Mouse (Mus musculus): ENCODE measurements around the gene Rai1.

The Rai1 gene

GRCm38 (mm10) chr11:60127863-60128512 is 23.2 kb downstream of the Rai1 start:
- DNase-seq (ENCODE audit: low spot score): no peak

DNA sequence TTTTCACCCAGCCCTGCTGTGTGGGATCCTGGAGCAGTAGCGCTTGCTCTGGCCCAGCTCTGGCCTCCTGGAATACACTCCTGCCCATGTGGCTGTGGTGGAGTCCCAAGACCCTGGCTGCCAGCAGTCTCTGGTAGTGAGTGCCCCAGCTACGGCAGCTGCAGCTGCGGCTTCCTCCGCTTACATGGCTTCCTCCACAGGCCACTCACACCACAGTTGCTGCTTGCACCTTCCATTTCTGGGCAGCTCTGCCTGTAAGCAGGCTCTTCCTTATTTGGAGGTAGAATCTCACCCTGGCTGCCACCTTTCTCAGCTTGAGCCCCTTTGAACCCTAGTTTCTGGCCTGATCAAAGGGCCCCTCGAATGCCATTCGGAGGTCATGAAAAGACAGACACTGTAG is 25.7 kb downstream of the Rai1 start:
- DNase-seq (ENCODE audit: low spot score): no peak

DNA sequence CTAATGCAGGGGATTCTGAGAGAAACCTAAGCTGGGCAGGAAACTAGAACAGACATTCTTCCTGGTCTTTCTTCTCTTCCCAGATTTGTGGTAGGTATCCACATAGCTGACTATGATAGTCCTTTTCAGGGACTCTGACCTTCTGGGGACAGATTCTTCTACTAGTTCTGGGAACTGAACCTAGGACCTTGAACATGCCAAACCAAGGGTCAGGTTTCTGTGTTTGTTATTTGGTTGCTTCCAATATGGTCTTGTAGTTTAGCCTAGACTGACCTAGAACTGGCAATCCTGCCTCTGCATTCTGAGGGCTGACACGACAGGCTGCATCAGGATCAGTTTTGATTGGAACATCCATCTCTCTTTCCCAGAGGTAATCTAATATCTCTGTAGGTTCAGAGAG is 27.2 kb downstream of the Rai1 start:
- no peak for DNase-seq (ENCODE audit: low spot score)

- peak; percentile 26 for DNase-seq (ENCODE audit: low spot score)
Observed at GRCm38 (mm10) chr11:60136491-60136890, 31.7 kb downstream of the Rai1 start.

DNA sequence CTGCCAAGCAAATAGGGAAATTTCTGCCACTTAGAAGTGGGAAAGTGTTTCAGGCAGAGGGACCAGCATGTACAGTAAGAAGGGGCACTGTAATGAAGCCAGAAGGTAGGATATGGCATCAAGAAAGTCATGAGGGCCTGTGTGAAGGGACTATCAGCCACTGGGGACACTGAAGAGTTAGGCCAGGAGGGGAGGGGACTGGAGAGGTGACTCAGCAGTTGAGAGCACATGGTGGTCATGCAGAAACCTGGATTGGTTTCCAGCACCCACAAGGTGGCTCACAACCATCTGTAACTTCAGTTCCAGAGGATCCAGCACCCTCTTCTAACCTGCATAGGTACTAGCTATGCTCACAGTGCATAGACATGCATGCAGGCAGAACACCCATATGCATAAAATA is 32.4 kb downstream of the Rai1 start:
- no peak for DNase-seq (ENCODE audit: low spot score)

- no peak for DNase-seq (ENCODE audit: low spot score)
Observed at GRCm38 (mm10) chr11:60139141-60139733, 34.4 kb downstream of the Rai1 start.

DNA sequence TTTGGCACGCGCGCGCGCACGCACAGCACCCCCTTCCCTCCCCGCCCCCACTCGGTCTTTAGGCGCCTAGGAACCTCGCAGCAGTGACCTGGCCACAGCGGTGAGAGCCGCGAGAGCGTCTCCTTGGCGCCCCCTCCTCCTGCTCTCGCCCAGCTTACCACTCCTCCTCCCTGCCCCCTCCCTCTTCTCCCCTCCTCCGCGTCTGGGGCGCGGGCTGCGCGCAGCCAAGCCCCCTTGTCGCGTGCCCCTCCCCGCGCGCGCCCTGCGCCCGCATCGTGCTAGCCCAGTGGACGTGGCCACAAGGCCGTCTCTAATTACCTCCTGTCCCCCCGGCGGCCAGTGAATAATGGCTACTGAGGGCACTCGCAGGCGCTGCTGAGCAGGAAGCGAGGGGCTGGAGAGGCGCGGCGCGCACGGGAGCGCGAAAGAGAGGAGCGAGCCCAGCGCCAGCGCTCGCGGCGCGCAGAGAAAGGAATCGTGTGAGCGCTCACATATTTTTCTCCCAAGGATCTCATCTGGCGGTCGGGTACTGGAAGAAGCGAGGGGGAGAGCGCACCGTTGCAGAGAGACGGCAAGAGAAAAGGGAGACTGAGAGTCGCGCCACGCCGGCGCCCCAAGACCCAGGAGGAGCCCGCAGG is 35.0 kb downstream of the Rai1 start:
- DNase-seq (ENCODE audit: low spot score): no peak

GRCm38 (mm10) chr11:60140586-60141284 is 35.9 kb downstream of the Rai1 start:
- DNase-seq (ENCODE audit: low spot score): no peak

DNA sequence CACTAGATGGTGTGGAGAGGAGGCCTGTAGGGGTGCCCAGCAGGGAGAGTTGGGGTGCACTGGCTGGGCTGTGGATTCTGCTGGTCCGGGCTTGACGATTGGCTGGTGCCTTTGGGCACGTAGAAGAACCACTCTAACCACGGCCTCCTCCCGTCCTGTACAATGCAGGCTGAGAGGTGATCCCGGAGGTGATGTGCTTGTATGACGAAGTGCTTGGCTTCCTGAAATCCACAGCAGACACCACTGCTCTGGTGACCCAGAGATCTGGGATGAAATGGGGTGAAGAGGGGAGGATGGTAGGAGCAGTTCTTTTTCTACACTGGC is 36.4 kb downstream of the Rai1 start:
- DNase-seq (ENCODE audit: low spot score): no peak

DNA sequence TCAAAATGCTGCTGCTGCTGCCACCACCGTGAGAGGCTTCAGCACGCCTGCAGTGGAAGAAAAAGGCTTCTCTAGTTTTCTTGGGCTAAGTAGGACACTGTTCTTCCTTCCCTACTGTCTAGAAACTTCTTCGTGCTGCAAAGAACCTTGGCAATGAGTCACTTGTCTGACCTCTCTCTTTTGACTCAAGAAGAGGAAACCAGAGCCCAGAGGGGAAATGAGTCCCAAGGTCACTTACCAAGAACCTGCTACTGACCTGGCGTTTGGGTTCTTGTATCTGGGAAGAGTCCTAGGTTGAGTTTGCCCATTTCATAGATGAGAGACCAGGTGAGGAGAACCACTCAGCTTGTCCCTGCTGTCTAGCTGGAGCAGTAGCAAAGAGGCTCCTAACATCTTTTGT is 38.3 kb downstream of the Rai1 start:
- DNase-seq (ENCODE audit: low spot score): no peak

- DNase-seq (ENCODE audit: low spot score): no peak
Observed at GRCm38 (mm10) chr11:60146170-60146569, 41.4 kb downstream of the Rai1 start.

DNA sequence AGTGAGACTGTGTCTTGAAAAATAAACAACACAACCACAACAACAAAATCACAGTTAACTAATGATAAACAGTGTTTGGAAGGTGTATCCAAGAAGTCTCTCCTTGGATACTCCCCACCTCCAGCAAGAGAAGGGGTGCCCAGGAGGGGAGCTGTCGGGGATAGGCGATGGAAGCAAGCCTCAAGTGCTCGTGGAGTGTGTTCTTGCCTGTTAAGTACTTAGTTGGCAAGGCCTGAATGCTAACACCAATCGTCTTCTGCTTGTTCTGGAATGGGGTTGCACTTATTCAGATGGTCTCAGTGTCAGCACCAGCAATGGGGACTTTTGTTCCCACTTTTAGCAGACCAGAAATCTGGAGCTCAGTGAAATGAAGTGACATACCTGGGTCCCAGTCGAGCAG is 43.8 kb downstream of the Rai1 start:
- no peak for DNase-seq (ENCODE audit: low spot score)

- DNase-seq (ENCODE audit: low spot score): no peak
Observed at GRCm38 (mm10) chr11:60149086-60149485, 44.3 kb downstream of the Rai1 start.

DNA sequence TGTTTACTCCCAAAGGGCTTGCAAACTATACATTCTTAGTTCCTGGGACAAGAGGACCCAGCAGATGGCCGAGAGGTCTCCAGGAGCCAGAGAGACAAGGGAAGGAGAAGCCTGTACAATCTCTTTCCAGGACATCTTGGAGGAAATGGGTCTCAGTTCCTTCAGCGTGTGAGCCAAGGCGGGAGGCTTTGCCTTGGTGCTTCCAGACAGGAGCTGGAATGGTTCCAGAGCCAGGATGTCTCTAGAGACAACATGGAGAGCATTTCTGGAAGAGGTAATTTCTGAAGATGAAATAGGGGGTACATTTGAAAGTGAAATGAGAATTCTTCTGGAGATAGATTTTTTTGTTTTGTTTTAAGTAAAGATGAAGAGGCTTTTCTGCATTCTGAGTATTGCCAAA is 45.9 kb downstream of the Rai1 start:
- no peak for DNase-seq (ENCODE audit: low spot score)

DNA sequence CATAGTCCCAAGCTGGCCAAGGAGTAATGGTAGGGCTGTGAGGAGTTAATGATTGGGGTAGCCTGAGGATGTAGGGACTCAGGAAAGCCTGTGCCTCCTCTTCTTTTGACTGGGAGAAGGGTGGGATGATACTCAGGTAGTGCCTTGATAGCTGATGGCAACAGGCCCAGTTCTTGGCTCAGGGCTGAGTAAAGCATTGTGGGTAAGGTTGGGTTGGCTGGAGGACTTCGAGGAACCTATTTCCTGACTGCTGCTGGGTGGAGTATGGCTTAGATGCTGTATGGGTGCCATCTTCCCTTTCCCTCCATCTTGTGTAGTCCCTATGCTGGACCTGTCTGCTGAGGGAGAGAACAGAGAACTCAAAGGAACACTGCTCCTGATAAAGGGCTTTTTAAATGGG is 47.5 kb downstream of the Rai1 start:
- no peak for DNase-seq (ENCODE audit: low spot score)

GRCm38 (mm10) chr11:60153936-60154335 is 49.1 kb downstream of the Rai1 start:
- DNase-seq (ENCODE audit: low spot score): no peak

- no peak for DNase-seq (ENCODE audit: low spot score)
Observed at GRCm38 (mm10) chr11:60155690-60156089, 50.9 kb downstream of the Rai1 start.

DNA sequence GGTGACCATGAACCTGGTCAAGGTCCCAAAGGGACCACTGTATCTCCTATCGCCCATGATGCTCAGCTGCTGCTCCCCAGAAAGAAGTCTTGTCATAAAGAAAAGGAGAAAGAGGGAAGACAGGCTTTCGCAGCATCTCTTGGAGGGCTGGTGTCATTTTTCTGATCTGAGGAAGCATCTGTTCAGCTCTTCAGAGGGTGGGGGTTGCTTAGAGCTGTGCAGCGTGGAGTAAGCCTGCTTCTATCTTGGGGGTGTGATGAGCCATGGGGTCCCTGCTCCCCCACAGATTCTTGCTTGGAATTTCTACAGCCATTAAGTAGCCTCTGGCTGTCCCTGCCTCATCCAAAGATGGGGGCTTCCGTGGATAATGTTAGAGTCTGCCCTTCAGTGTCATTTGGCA is 53.5 kb downstream of the Rai1 start:
- no peak for DNase-seq (ENCODE audit: low spot score)

GRCm38 (mm10) chr11:60159955-60160354 is 55.1 kb downstream of the Rai1 start:
- no peak for DNase-seq (ENCODE audit: low spot score)

GRCm38 (mm10) chr11:60160454-60161114 is 55.8 kb downstream of the Rai1 start:
- no peak for DNase-seq (ENCODE audit: low spot score)

DNA sequence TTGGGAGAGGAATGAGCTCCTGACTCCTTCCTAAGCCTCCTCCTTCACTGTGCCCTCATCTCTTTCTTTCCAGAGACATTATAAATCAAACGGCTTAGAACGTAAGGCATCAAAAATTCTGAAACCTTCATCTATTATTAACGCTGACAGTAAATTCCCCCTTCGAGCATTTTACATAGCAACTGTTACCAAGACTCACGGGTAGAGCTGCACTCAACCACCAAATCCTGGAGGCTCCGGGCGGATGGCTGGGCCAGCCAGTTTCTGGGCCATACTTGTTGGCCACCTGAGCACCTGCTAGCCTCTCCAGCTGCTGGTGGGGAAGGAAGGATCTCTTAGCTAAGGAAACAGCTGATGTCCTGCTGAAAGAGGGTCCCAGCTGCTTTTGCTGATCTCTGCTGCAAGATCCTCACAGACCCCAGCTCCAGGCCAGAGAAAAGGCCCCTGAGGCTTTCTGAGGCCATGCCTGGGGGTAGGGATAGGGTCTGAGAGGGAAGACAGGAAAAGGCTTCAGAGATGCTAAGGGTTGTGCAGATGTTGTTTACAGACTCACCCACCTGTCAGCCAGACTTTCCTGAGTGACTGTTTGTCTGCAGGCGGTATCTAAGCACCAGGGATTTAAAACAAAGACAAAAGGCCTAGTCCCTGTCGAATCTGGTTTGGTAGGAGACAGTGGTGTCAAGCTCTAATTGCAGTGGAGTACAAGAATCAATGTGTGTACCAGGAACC is 56.5 kb downstream of the Rai1 start:
- DNase-seq (ENCODE audit: low spot score): no peak

DNA sequence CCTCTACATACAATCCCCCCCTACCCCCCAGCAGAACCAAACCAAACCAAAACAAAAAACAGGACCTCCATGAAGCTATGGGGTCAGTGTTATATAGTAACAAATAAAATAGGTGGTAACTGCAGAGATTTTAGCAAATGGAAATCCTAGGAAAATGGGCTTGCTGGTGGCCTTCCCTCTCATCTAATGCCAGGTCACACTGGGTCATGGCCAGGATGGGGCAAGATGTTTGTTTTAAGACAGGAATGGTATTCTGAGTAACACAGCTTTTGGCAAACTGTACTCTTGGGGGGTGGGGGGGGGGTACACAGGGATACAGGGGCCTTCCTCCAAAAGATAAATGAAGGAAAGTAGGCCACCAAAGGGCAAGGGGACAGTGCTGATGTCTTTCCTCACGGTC is 57.7 kb downstream of the Rai1 start:
- DNase-seq (ENCODE audit: low spot score): no peak
